Mouse (Mus musculus): Measurements from ENCODE around the gene Gm49384. TPM values are rescaled to one million over a fixed set of nuclear protein-coding genes. Genes with fewer than 3 reads are reported as not detected.
A peak's percentile ranks its signal among the peaks of the same experiment; 100 is the strongest.
"Not testable (repeated sequence)": the region's sequence is repeated elsewhere in the genome, so short reads cannot be mapped to it uniquely, and the experiment has no call there.

Gm49384 gene
- polyA plus RNA-seq, 1 experiment from 2014 or later: 27.1 TPM

DNA sequence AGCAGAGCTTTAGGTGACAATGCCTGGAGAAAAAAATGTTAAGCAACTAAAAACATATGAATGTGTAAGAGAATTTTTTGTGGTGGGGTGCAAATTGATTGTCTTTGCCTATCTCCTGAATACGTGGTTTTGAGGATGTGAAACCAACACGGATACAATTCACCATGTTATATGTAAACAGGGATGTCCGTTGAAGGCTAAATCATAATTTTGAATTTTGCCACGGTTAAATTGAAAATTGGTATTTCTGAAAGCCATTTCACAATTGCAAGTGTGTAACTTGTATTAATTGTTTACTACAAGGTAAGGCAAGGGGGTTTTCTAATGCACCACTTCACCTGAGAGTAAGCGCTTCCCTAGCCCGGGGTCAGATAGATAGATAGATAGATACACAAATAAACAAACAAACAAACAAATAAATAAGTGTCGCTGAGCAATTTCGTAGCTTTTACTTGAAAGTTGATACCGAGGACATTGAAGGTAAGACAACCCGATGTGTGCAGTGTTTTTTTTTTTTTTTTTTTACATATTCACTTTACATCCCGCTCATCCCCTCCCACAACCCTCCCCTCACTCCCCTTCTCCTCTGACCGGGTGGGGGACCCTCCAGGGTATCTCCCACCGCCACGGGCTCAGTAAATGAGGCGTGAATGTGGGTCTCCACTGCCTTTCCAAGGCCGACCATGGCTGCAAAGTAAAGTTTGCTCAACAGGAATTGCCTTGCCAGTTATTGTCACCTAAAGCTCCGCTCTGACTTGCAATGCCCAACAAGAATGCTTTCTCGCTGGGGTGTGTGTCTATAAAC lies 36.2 kb downstream of the Gm49384 start:
- peak overlapping the region; percentile 81; the same call in 1 of the 2 replicates for H3K27ac ChIP-seq (ENCODE audit: low read length)
- peak overlapping the region; percentile 69 for H3K4me2 ChIP-seq (replicated peaks; ENCODE audit: low read depth, low read length)
- WGBS: 8% methylated on average over 18 of the region's 18 CpGs
- no peaks in the 10 kb centered on the region for H3K9me3 ChIP-seq (ENCODE audit: control insufficient read depth, low read depth, low read length)
- H3K4me3 ChIP-seq (ENCODE audit: low read depth, low read length): peak overlapping the region; percentile 89
- 0 out of 2 replicates have a peak, but pooled peaks cover 8% of the 10 kb centered on the region for H3K4me1 ChIP-seq (ENCODE audit: control insufficient read depth, insufficient read depth, low read length)
- no peaks in the 10 kb centered on the region for H3K27me3 ChIP-seq (ENCODE audit: control insufficient read depth, insufficient read depth, low read length)
- H3K36me3 ChIP-seq (ENCODE audit: control insufficient read depth, insufficient read depth, low read length): no peaks in the 10 kb centered on the region
- peak overlapping the region; percentile 58 for H3K9ac ChIP-seq (replicated peaks; ENCODE audit: low read depth, low read length)
- peak; percentile 30; the same call in 1 of the 2 replicates for ATAC-seq (ENCODE audit: insufficient number of reproducible peaks, insufficient read depth, low FRiP score, low read depth)

- H3K9me3 ChIP-seq (ENCODE audit: control insufficient read depth, low read depth, low read length); H3K27me3 ChIP-seq (ENCODE audit: control insufficient read depth, insufficient read depth, low read length); H3K36me3 ChIP-seq (ENCODE audit: control insufficient read depth, insufficient read depth, low read length); H3K4me1 ChIP-seq (ENCODE audit: control insufficient read depth, insufficient read depth, low read length); H3K4me3 ChIP-seq (ENCODE audit: low read depth, low read length); H3K27ac ChIP-seq (ENCODE audit: low read length); H3K9ac ChIP-seq (replicated peaks; ENCODE audit: low read depth, low read length); ATAC-seq (ENCODE audit: insufficient number of reproducible peaks, insufficient read depth, low FRiP score, low read depth); H3K4me2 ChIP-seq (replicated peaks; ENCODE audit: low read depth, low read length): not testable (repeated sequence)
- 68% methylated on average over 8 of the region's 8 CpGs for WGBS
These were observed 37.0 kb downstream of the Gm49384 start for GRCm38 (mm10) chr12:69166861-69167581.

GRCm38 (mm10) chr12:69164904-69165303 lies 39.2 kb downstream of the Gm49384 start:
- no peak overlapping the region for H3K4me2 ChIP-seq (replicated peaks; ENCODE audit: low read depth, low read length)
- H3K9me3 ChIP-seq (ENCODE audit: control insufficient read depth, low read depth, low read length): no peaks in the 10 kb centered on the region
- no peaks in the 10 kb centered on the region for H3K36me3 ChIP-seq (ENCODE audit: control insufficient read depth, insufficient read depth, low read length)
- H3K27me3 ChIP-seq (ENCODE audit: control insufficient read depth, insufficient read depth, low read length): no peaks in the 10 kb centered on the region
- H3K9ac ChIP-seq (replicated peaks; ENCODE audit: low read depth, low read length): no peak overlapping the region
- peak; percentile 25; the same call in 1 of the 2 replicates for ATAC-seq (ENCODE audit: insufficient number of reproducible peaks, insufficient read depth, low FRiP score, low read depth)
- WGBS: 47% methylated on average over 3 of the region's 3 CpGs
- 0 out of 2 replicates have a peak, but pooled peaks cover 7% of the 10 kb centered on the region for H3K4me1 ChIP-seq (ENCODE audit: control insufficient read depth, insufficient read depth, low read length)
- no peak overlapping the region for H3K27ac ChIP-seq (ENCODE audit: low read length)
- H3K4me3 ChIP-seq (ENCODE audit: low read depth, low read length): no peak overlapping the region

DNA sequence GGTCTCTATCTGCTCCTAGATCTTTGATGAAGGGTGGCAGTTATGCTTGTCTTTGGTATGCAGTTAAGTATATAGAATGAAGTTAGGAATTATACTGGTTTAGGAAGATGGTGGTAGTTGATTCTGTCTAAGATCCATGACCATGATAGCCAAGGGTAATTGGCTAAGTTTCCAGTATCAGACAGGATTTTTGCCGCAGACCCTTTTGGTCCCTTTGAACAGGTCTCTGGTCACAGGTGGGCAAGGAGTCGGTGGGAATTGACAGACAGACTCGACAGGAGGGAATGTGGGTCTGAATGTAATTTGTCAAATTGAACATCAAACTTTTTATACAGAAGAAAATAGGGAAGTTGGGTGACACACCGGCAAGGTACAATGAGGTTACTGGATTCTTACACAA lies 40.5 kb downstream of the Gm49384 start:
- not testable (repeated sequence) for H3K27ac ChIP-seq (ENCODE audit: low read length); H3K9me3 ChIP-seq (ENCODE audit: control insufficient read depth, low read depth, low read length); H3K4me3 ChIP-seq (ENCODE audit: low read depth, low read length); H3K9ac ChIP-seq (replicated peaks; ENCODE audit: low read depth, low read length); H3K36me3 ChIP-seq (ENCODE audit: control insufficient read depth, insufficient read depth, low read length); H3K27me3 ChIP-seq (ENCODE audit: control insufficient read depth, insufficient read depth, low read length); H3K4me1 ChIP-seq (ENCODE audit: control insufficient read depth, insufficient read depth, low read length); H3K4me2 ChIP-seq (replicated peaks; ENCODE audit: low read depth, low read length); ATAC-seq (ENCODE audit: insufficient number of reproducible peaks, insufficient read depth, low FRiP score, low read depth)
- WGBS: 81% methylated on average over 4 of the region's 4 CpGs

DNA sequence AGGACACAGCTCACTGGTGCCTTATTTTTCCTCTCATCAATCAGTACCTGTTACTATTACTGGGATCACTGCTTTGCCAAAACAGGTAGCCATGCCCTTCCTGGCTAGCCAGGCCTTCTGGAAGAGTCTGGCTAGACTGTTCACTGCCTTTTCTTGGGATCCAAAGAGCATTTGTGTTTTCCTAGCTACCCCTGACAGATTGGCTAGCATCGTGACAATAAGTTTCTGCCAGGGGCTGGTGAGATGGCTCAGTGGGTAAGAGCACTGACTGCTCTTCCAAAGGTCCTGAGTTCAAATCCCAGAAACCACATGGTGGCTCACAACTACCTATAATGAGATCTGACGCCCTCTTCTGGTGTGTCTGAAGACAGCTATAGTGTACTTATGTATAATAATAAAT lies 43.4 kb downstream of the Gm49384 start:
- ATAC-seq (ENCODE audit: insufficient number of reproducible peaks, insufficient read depth, low FRiP score, low read depth); H3K4me2 ChIP-seq (replicated peaks; ENCODE audit: low read depth, low read length); H3K9ac ChIP-seq (replicated peaks; ENCODE audit: low read depth, low read length); H3K27ac ChIP-seq (ENCODE audit: low read length); H3K27me3 ChIP-seq (ENCODE audit: control insufficient read depth, insufficient read depth, low read length); H3K9me3 ChIP-seq (ENCODE audit: control insufficient read depth, low read depth, low read length); H3K4me1 ChIP-seq (ENCODE audit: control insufficient read depth, insufficient read depth, low read length); H3K4me3 ChIP-seq (ENCODE audit: low read depth, low read length): not testable (repeated sequence)
- WGBS: 88% methylated on average over 2 of the region's 2 CpGs
- H3K36me3 ChIP-seq (ENCODE audit: control insufficient read depth, insufficient read depth, low read length): peaks cover 18% of the 10 kb centered on the region

- no peaks in the 10 kb centered on the region for H3K27me3 ChIP-seq (ENCODE audit: control insufficient read depth, insufficient read depth, low read length)
- peaks cover 18% of the 10 kb centered on the region for H3K36me3 ChIP-seq (ENCODE audit: control insufficient read depth, insufficient read depth, low read length)
- H3K4me1 ChIP-seq (ENCODE audit: control insufficient read depth, insufficient read depth, low read length): 0 out of 2 replicates have a peak, but pooled peaks cover 4% of the 10 kb centered on the region
- no peak overlapping the region for H3K27ac ChIP-seq (ENCODE audit: low read length)
- H3K9ac ChIP-seq (replicated peaks; ENCODE audit: low read depth, low read length): no peak overlapping the region
- ATAC-seq (ENCODE audit: insufficient number of reproducible peaks, insufficient read depth, low FRiP score, low read depth): no peak
- H3K9me3 ChIP-seq (ENCODE audit: control insufficient read depth, low read depth, low read length): no peaks in the 10 kb centered on the region
- peak overlapping the region; percentile 11; the same call in 1 of the 2 replicates for H3K4me3 ChIP-seq (ENCODE audit: low read depth, low read length)
- H3K4me2 ChIP-seq (replicated peaks; ENCODE audit: low read depth, low read length): no peak overlapping the region; the same call in 1 of the 2 replicates
- WGBS: 4% methylated on average over 9 of the region's 9 CpGs
These were observed 44.5 kb downstream of the Gm49384 start for GRCm38 (mm10) chr12:69159578-69159940.

DNA sequence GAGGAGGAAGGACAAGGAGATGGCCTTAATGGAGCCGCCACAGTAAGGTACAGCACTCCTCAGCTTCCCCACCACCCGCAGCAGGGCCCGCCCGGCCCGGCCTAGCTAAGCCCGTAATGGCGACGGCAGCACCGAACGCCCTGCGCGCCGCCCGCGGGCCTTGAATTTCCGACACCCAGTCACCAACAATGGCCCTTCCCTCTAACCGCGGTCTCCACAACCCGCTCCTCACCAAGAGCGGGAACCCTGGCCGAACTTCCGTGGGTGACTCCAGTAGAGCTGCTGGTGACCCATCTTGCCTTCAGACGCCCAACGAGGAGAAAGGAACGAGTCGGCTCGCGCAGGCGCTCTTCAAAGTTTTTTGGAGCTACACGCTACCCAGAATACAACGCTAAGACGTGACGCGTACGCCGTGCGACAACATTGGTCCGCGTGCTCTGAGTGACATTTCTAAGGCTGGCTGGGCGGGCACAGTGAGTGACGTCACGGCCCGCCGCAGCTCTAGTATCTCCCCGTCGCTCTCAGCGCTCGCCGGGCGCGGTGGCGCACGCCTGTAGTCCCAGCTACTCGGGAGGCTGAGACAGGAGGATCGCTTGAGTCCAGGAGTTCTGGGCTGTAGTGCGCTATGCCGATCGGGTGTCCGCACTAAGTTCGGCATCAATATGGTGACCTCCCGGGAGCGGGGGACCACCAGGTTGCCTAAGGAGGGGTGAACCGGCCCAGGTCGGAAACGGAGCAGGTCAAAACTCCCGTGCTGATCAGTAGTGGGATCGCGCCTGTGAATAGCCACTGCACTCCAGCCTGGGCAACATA lies 45.1 kb downstream of the Gm49384 start, which contains the start of gene Rps29:
Gene Rps29, minus strand, starts transcription at position 422 of the 813 bp plus-strand sequence.
- under 1% methylated on average over 57 of the region's 68 CpGs for WGBS
- peak within 1 kb of the TSS; percentile 73 for H3K4me3 ChIP-seq (ENCODE audit: low read depth, low read length)
- not testable (repeated sequence) for H3K27me3 ChIP-seq (ENCODE audit: control insufficient read depth, insufficient read depth, low read length); H3K9me3 ChIP-seq (ENCODE audit: control insufficient read depth, low read depth, low read length); H3K4me1 ChIP-seq (ENCODE audit: control insufficient read depth, insufficient read depth, low read length)
- H3K36me3 ChIP-seq (ENCODE audit: control insufficient read depth, insufficient read depth, low read length): peaks cover 18% of the 10 kb centered on the region
- peak within 1 kb of the TSS; percentile 92 for H3K9ac ChIP-seq (replicated peaks; ENCODE audit: low read depth, low read length)
- peak within 1 kb of the TSS; percentile 93 for H3K27ac ChIP-seq (ENCODE audit: low read length)
- peak within 1 kb of the TSS; percentile 70 for H3K4me2 ChIP-seq (replicated peaks; ENCODE audit: low read depth, low read length)
- peak; percentile 98 for ATAC-seq (ENCODE audit: insufficient number of reproducible peaks, insufficient read depth, low FRiP score, low read depth)

DNA sequence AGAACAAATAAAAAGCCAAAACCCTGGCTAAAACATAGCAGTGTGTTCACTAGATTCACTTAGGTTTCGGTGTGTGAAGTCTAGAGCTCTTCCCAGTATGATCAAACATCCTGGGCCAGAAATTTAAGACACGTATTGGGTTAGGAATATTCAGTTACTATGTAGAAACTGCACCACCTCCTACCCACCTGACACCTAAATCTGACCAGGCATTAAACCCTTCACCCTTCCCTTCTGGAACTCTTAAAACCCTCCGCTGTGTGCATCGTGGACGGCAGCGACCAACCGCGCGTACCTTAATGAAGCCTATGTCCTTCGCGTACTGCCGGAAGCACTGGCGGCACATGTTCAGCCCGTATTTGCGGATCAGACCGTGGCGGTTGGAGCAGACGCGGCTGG lies 45.7 kb downstream of the Gm49384 start:
- H3K36me3 ChIP-seq (ENCODE audit: control insufficient read depth, insufficient read depth, low read length): peaks cover 18% of the 10 kb centered on the region
- peak overlapping the region; percentile 93 for H3K27ac ChIP-seq (ENCODE audit: low read length)
- H3K4me3 ChIP-seq (ENCODE audit: low read depth, low read length): peak overlapping the region; percentile 73
- WGBS: 1% methylated on average over 19 of the region's 19 CpGs
- peak overlapping the region; percentile 70 for H3K4me2 ChIP-seq (replicated peaks; ENCODE audit: low read depth, low read length)
- H3K9me3 ChIP-seq (ENCODE audit: control insufficient read depth, low read depth, low read length): no peaks in the 10 kb centered on the region
- 0 out of 2 replicates have a peak, but pooled peaks cover 4% of the 10 kb centered on the region for H3K4me1 ChIP-seq (ENCODE audit: control insufficient read depth, insufficient read depth, low read length)
- no peaks in the 10 kb centered on the region for H3K27me3 ChIP-seq (ENCODE audit: control insufficient read depth, insufficient read depth, low read length)
- ATAC-seq (ENCODE audit: insufficient number of reproducible peaks, insufficient read depth, low FRiP score, low read depth): no peak
- peak overlapping the region; percentile 92 for H3K9ac ChIP-seq (replicated peaks; ENCODE audit: low read depth, low read length)
